Mouse (Mus musculus) regulatory T cell (primary cell): Measurements from ENCODE around the gene Pon2.

Experiments used
- in situ Hi-C: fragments of 300-600 bp; cut with MboI, MseI; formaldehyde crosslinking; loops from one replicate; pipeline ENCODE4 v1.15.1; 2025; ENCODE audit warnings: high pct_unique_total_duplicates

Pon2 gene

GRCm38 (mm10) chr6:5292841-5293240 is 5.4 kb downstream of the Pon2 start:
- in situ Hi-C loops = no loop called here

- in situ Hi-C loops = no loop called here
Measured at GRCm38 (mm10) chr6:5291450-5291849, 6.8 kb downstream of the Pon2 start.

DNA sequence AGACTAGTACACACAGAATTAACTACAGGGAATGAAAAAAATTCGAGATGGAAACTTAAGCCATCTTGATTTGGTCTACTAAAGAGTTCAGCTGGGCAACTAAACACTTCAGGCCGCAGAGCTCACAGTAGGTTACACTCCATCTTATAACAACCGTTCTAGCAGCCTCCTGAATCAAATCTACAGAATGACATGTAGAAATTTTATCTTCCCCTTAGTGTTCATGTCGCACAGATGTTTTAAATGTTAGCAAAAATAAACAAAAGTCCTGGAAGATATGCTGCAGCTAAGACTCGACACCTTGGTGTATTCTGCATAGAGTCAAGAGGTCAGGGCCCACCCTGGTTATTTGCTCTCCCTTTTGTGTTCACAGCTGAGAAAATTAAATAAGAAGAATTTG is 10.3 kb downstream of the Pon2 start:
- in situ Hi-C loops = no loop called here

GRCm38 (mm10) chr6:5287392-5287791 is 10.9 kb downstream of the Pon2 start:
- in situ Hi-C loops = no loop called here

DNA sequence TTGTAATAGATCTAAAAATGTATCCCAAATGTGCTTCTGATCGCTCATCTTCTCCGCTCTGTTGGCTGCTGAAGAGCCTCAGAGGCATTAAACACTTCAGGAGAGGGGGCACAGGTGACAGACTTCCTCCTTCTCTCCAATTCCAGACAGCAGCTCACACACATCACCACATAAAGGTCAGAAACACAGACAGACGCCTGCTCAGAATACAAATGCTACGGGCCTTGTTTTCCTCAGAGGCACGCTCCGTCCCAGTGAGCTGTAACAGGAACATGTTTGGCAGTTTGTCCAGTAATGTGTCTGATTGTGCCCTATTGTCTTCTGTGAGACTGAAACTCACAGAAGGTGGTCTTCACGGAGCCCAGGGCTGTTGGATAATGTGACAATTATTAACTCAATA is 15.8 kb downstream of the Pon2 start:
- in situ Hi-C loops = no loop called here

GRCm38 (mm10) chr6:5280576-5281305 is 17.5 kb downstream of the Pon2 start:
- in situ Hi-C loops = no loop called here

DNA sequence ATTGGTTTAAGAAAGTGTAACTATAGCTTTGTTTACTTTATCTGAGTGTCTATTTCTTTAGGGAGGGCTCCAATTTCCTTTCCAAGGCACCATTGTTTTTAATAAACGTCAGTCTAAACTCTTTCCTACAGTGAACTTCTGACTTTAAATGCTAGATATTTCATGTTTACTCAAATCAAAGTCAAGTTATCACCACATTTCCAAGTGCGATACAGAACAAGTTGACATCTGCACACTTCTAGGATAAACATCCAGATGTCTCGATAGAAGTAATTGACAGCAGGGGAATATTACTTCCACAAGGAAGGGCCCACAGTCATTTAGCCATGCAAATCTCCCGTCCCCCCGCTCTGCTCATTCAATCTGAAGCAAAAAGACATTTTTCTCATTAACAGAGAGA is 20.3 kb downstream of the Pon2 start:
- in situ Hi-C loops = no loop called here

GRCm38 (mm10) chr6:5269641-5270040 is 28.6 kb downstream of the Pon2 start:
- in situ Hi-C loops = no loop called here

GRCm38 (mm10) chr6:5264793-5265192 is 33.5 kb downstream of the Pon2 start:
- in situ Hi-C loops = no loop called here

DNA sequence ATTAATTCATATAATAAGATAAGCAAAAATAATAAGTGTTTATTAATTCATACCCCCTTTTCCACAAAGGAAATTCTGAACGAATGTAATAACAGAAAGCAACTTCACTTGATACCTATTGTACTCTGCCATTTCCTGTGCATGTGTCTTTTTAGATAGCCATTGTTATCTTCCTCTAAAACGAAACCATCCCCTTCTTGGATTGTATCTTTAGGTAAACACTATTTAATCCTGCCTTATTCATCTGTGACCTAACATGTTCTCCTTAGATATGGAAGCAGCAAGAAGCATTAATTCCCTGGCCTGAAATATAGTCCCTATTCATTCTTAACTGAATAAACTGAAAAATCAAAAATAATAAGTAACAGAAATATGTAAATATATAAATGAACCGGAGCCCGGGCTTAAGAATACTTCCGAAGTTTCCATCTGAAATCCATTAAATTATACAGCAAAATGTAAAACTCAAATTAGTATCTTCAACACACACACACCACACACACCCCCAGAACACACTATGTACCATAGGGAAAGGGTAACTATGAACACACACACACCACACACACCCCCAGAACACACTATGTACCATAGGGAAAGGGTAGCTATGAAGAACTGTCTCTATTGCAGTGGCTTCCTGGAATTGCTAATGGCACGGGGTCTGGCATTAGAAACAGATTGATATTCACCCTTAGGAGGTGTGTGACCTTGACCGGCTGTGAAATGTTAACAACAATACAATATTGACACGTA is 34.8 kb downstream of the Pon2 start:
- in situ Hi-C loops = no loop called here

DNA sequence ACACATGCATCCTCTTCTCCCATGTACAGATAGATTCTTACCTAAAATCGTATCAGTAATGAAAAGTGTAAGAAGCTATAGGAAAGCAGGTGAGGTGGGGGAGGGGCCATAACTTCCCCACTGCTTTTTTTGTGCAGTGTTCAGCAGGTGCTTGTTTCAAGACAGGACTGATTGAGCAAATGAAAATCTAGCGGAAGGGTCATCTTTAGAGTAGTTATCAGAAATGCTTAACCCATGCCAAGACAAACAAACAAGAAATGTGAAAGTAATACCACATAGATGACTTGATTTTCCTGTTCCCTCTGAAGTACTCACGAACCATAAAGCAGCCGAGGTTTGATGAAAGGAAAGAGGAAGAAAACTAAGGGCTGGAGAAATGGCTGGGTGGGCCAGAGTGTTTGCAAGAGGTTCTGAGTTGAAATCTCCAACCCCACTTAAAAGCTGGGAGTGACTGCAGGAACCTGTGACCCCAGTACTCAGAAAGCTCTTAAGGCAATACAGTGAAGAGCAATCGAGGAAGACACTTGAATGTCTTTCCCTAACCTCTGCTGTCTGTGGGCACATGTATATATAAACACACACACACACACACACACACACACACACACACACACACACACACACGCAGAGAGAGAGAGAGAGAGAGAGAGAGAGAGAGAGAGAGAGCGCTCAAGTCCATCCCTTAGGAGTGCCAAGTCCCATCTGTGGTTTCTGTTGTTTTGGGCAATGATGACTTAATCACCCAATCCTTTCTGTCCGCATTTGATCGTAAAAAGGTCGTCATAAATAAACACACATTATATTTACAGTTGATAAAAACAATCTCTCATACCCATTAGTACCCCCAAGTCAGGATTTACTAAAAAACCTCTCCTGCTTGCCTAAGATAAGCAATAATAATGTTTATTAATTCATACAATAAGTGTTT is 35.7 kb downstream of the Pon2 start:
- in situ Hi-C loops = no loop called here

DNA sequence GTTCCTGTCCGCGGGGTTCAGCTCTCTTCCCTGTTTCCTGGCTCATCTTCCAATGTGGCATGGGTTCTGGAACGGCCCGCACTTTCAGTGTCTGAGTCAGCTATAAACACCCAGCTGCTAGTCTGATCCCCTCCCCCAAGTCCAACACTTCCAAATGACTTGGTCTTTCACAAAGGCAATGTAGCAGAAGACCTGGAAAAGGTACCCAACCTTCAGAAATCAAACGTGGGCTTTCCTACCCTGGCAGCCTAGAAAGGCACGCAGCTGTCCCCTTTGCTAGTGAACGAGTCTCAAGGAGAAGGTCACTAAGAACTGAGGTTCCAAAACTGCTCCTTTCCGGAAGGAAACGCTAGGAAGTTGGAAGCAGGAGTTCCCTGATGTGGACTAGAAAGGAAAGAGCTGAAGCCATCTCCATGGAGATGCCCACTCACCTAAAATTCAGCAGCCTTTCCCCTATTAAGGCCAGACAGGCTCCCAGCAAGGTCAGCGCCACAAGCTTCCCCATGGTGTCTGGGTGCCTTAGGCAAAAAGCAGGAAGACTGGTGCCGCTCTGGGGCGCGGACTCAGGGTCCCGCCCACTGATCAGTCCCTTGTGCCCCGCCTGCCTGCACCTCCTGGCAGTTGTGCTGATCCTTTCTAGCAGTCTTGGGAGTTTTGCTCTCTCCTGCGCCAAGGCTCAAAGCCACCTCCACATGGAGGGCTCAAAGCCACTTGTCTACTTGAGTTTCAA is 42.4 kb downstream of the Pon2 start, which contains the start of gene Pon3:
Gene Pon3, minus strand, starts transcription at position 565 of the 730 bp plus-strand sequence.
- in situ Hi-C loops = no loop called here

DNA sequence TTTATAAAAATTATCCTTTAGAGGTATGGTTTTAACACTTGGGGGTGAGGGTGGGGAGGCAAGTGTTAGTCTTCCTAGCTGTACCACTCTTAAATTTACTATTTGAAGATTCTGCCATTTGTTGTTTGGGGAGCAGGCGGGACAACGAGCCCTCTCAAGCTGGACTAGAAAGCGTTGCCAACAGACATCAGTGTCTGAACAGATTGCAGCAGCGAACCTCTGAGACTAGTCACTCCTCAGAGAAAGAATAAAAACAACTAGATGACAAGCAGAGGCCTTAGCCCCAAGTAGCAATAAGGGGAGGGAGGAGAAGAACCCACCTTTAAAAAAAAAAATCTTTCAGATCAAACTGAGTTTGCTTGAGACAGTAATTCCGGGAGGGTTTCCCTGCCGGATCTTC is 43.0 kb downstream of the Pon2 start:
- in situ Hi-C loops = no loop called here

GRCm38 (mm10) chr6:5254869-5255268 is 43.4 kb downstream of the Pon2 start:
- in situ Hi-C loops = no loop called here

GRCm38 (mm10) chr6:5245926-5246325 is 52.3 kb downstream of the Pon2 start:
- in situ Hi-C loops = no loop called here

DNA sequence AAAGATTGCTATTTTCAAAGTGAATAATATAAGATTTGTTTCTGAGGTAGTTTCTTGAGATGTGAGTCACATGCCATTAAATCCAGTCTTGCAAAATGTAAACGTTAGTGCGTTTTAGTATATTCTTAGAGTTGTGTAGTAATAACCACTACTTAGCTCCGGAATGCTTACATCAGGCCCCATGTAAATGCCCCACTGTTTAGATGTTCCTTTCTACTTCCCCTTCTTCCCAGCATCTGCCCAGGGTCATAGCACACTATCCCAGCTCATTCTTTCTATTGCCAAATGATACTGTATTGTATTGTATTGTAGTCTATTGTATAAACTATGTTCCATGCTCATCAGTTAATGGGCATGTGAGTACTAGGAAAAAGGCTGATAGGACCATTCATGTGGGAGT is 59.5 kb downstream of the Pon2 start:
- in situ Hi-C loops = no loop called here

DNA sequence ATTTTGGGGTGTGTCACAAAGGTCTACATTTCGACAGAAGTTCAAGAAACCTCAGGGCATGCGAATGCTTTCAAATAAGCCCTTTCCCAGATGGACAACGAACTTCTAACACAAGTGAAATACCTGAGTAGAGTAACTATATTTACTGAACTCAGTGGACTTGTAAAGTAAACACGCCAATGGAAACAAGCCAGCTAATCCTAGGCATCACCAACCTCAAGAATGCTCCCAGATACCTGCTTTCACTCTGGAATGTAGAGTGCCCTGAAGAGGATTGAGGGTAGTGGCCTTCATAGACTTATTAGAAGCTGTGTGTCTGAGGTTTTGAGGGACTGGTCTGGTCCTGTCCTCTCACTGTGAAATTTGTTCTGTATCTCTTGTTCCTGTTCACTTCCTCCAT is 60.7 kb downstream of the Pon2 start:
- in situ Hi-C loops = no loop called here

DNA sequence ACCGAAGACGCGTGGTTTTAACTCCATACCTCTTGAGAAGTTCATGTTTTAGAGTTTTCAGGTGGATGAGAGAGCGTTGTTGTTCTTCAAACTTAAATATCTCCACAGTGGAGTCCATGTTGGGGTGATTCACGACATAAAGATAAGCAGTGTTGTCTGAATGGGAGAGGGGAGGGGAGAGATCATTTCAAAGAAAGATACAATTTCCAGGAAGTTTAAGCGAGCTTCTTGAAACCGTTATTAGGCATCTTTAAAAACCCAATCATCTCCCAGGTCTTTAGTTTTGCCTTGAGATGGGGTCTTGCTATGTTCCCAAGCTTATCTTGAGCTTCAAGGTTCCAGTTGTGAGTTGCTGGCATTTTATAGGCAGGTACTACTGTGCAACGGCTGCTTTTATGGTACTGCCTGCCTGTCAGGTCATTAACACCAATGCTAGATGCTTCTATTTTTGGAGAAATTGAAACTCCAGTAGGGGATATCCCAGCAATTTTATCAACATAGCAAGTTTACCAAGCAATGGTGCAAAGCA is 61.3 kb downstream of the Pon2 start:
- in situ Hi-C loops = no loop called here

GRCm38 (mm10) chr6:5234563-5234962 is 63.7 kb downstream of the Pon2 start:
- in situ Hi-C loops = no loop called here

- in situ Hi-C loops = no loop called here
Measured at GRCm38 (mm10) chr6:5233812-5234211, 64.4 kb downstream of the Pon2 start.

- in situ Hi-C loops = no loop called here
Measured at GRCm38 (mm10) chr6:5232022-5232421, 66.2 kb downstream of the Pon2 start.
